Mouse (Mus musculus): ENCODE results near the gene C1ql1. TPM values are rescaled to one million over a fixed set of nuclear protein-coding genes. Genes with fewer than 3 reads are reported as not detected.

Gene C1ql1
- 1.9 and 2.5 TPM in 2 replicates for polyA plus RNA-seq (2014; fragmentation: Nextera tagmentation; extraction: Ambion mirVana)

DNA sequence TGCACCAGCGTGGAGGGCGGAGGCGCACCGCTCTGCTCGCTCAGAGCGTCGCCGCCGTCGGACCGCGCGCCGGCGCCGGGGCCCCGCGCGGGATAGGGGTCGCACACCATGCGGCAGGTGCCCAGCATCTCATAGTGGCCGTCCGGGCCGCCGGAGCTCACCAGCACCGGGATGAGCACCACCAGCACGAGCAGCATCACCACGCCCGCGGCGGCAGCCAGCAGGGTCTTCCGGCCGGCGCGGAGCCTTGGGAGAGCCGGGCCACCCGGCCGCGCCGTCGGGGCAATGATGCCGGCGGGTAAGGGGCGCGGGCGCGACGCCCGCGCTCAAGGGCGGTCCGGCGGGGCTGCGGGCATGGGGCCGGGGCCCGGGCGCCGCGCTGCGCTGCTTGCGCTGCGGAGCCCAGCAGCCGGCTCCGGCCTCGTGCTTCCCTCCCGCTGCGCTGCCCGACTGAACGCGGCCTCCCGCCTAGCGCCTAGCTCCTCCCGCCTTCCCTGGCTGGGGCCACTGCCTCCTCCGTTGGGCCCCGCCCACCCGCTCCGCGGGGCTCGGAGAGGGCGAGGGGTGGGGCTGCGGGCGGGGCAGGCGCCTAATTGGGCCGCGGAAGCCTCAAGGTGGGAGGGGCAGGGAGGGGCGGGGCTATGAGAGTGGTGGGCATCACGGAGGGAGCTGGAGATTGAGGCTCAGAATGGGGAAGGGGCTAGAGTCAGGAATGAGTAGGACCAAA is at the start of gene C1ql1:
TSS of gene C1ql1 (minus strand) at position 424 of the 727 bp plus-strand sequence.
- Histone ChIP-seq H3K9me3 (replicated peaks; ENCODE audit: control insufficient read depth, low read length) (no peaks in the 10 kb centered on the region), H3K4me3 (ENCODE audit: low read depth, low read length) (peak within 1 kb of the TSS; percentile 36), H3K9ac (ENCODE audit: low read length) (peak within 1 kb of the TSS; percentile 37; the same call in 1 of the 2 replicates), H3K36me3 (ENCODE audit: control insufficient read depth, insufficient read depth, low read length) (no peaks in the 10 kb centered on the region), H3K4me2 (ENCODE audit: low read length) (peak within 1 kb of the TSS; percentile 60), H3K27me3 (replicated peaks; ENCODE audit: control insufficient read depth, insufficient read depth, low read length) (peaks cover 41% of the 10 kb centered on the region), H3K4me1 (ENCODE audit: control insufficient read depth, insufficient read depth, low read length) (peaks cover 21% of the 10 kb centered on the region), H3K27ac (ENCODE audit: low read depth, low read length) (no peak within 1 kb of the TSS)
- WGBS: under 1% methylated on average over 72 of the region's 87 CpGs
- ATAC-seq (peak; percentile 86), DNase-seq (ENCODE audit: low spot score) (peak; percentile 91)

DNA sequence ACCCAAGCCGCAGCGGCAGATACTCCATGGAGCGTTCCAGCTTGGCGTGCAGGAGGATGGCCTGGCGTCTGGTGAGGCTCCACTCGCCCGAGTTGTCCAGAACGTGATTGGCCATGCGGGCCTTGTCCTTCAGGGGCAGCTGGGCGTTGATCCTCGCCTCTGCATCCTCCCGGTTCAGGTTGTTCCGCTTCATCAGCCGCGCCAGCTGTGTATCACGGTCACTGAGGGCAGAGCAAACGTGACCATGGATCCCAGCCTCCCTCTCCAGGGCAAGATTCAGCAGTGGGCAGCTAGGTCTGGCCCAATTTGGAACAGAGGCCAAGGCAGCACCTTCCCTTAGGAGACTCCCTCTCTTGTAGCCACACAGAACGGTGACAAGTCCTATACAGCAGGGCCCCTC is 48.5 kb upstream of the C1ql1 start:
- Histone ChIP-seq H3K4me2 (ENCODE audit: low read length) (no peak overlapping the region), H3K36me3 (ENCODE audit: control insufficient read depth, insufficient read depth, low read length) (peaks cover 60% of the 10 kb centered on the region), H3K27ac (ENCODE audit: low read depth, low read length) (no peak overlapping the region), H3K4me3 (ENCODE audit: low read depth, low read length) (no peak overlapping the region), H3K9me3 (replicated peaks; ENCODE audit: control insufficient read depth, low read length) (no peaks in the 10 kb centered on the region), H3K27me3 (replicated peaks; ENCODE audit: control insufficient read depth, insufficient read depth, low read length) (0 out of 2 replicates have a peak, but pooled peaks cover 7% of the 10 kb centered on the region), H3K9ac (ENCODE audit: low read length) (no peak overlapping the region), H3K4me1 (ENCODE audit: control insufficient read depth, insufficient read depth, low read length) (peaks cover 5% of the 10 kb centered on the region; the same call in 1 of the 2 replicates)
- ATAC-seq (no peak), DNase-seq (ENCODE audit: low spot score) (no peak)
- 87% methylated on average over 18 of the region's 18 CpGs for WGBS

DNA sequence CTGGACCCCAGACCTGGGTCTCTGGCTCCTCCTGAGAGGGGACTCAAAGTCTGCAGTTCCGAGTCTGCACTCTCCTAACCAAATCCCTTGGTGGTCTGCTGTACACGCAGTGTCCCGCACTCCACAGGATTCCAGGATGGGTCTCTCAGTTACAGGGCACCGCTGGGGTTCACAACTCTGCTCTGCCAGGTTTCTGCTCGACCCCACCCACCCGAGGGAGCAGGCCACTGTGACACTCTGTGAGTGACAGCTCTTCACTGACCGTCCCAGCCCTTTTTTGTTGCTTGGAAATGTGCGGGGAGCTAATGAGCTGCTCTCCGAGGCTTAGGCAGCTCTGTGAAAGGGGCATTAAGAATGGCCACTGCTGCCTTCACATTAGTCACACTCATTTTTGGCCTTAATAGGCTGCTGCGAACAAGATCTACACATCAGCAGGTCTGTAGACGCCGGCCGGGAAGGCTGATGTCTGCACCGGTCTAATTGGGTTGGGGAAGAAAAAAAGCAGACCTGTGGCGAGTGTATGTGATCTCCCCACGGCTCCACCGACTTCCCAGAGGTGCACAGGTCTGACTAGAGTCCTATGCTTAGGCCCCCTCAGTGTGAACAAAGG is 47.0 kb upstream of the C1ql1 start:
- Histone ChIP-seq H3K36me3 (ENCODE audit: control insufficient read depth, insufficient read depth, low read length) (peaks cover 45% of the 10 kb centered on the region), H3K9ac (ENCODE audit: low read length) (no peak overlapping the region), H3K9me3 (replicated peaks; ENCODE audit: control insufficient read depth, low read length) (no peaks in the 10 kb centered on the region), H3K27ac (ENCODE audit: low read depth, low read length) (no peak overlapping the region), H3K27me3 (replicated peaks; ENCODE audit: control insufficient read depth, insufficient read depth, low read length) (peaks cover 14% of the 10 kb centered on the region; the same call in 1 of the 2 replicates), H3K4me1 (ENCODE audit: control insufficient read depth, insufficient read depth, low read length) (peaks cover 10% of the 10 kb centered on the region; the same call in 1 of the 2 replicates), H3K4me2 (ENCODE audit: low read length) (no peak overlapping the region), H3K4me3 (ENCODE audit: low read depth, low read length) (no peak overlapping the region)
- WGBS: 11% methylated on average over 17 of the region's 17 CpGs
- DNase-seq (ENCODE audit: low spot score) (peak; percentile 48), ATAC-seq (peak; percentile 19)

DNA sequence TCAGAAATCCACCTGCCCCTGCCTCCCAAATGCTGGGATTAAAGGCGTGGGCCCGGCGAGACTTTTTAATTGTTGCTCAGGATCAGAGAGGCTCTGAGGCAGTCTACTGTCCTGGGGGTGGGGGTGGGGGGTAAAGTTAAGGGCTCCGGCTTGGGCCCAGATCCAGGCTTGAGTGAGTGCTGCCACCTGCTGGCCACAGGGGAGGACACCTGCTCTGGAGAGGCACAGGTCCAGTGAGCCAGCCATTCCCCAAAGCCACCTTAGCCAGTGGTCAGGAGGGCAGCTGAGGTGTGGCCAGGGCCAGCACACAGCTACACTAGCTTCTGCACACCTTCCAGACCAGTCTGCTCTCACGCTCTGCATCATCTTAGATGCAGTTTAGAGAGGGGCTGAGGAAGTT is 46.5 kb upstream of the C1ql1 start:
- H3K4me3 ChIP-seq (ENCODE audit: low read depth, low read length): no peak overlapping the region
- WGBS: 4% methylated on average over 5 of the region's 5 CpGs
- no peaks in the 10 kb centered on the region for H3K9me3 ChIP-seq (replicated peaks; ENCODE audit: control insufficient read depth, low read length)
- peaks cover 10% of the 10 kb centered on the region; the same call in 1 of the 2 replicates for H3K4me1 ChIP-seq (ENCODE audit: control insufficient read depth, insufficient read depth, low read length)
- H3K36me3 ChIP-seq (ENCODE audit: control insufficient read depth, insufficient read depth, low read length): peaks cover 39% of the 10 kb centered on the region
- no peak overlapping the region for H3K4me2 ChIP-seq (ENCODE audit: low read length)
- ATAC-seq: peak; percentile 54
- no peak overlapping the region for H3K9ac ChIP-seq (ENCODE audit: low read length)
- H3K27me3 ChIP-seq (replicated peaks; ENCODE audit: control insufficient read depth, insufficient read depth, low read length): peaks cover 14% of the 10 kb centered on the region; the same call in 1 of the 2 replicates
- DNase-seq (ENCODE audit: low spot score): peak; percentile 73
- 0 out of 2 replicates have a peak overlapping the region, but pooled peaks have one; percentile 11 for H3K27ac ChIP-seq (ENCODE audit: low read depth, low read length)

DNA sequence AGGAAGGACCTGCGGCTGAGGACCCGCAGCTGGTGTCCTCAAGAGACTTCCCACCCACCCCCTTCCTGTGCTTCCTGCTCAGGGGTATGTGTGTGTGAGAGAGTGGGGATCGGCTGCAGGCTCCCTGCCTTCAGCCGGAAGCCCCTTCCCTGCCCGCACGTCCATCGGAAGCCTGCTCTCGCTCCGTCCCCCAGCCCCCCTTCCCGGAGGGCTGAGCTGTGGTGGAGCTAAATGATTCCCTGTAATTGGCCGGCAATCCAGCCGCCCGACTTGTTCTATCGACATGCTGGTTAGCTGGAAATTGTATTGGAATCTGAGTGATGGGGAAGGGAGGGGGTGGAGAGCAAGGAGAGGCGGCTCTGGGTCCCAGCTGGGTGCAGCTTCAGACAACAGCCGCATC is 45.2 kb upstream of the C1ql1 start:
- H3K4me3 ChIP-seq (ENCODE audit: low read depth, low read length): no peak overlapping the region

DNA sequence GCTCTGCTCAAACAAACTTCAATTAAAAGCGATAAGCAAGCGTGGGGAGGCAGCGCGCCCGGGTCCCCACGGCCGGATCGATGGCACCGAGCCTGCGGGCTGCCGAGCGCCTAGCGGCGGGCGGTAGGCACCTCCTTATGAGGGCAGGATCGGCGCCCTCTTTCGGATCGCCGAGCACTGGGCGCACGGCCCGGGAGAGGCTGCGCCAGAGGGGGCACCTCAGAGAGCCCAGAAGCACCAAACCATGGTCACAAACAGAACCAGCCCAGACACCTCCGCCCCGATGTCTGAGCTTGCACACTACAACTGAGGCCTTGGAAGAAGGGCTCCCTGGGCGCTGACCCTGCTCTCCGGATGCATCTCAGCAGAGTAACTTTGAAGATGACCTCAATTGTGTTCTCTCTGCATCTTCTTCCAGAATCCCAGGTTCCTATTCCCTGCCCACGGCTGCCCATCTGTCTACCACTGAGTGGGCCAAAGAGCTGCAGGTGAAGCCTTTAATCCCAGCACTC is 43.7 kb upstream of the C1ql1 start:
- DNase-seq (ENCODE audit: low spot score): peak; percentile 51

More for the DNA sequence above, 45.2 kb upstream of the C1ql1 start:
- Histone ChIP-seq H3K36me3 (ENCODE audit: control insufficient read depth, insufficient read depth, low read length) (peaks cover 27% of the 10 kb centered on the region), H3K4me2 (ENCODE audit: low read length) (peak overlapping the region; percentile 30), H3K27ac (ENCODE audit: low read depth, low read length) (no peak overlapping the region), H3K9ac (ENCODE audit: low read length) (peak overlapping the region; percentile 46), H3K9me3 (replicated peaks; ENCODE audit: control insufficient read depth, low read length) (no peaks in the 10 kb centered on the region), H3K27me3 (replicated peaks; ENCODE audit: control insufficient read depth, insufficient read depth, low read length) (peaks cover 14% of the 10 kb centered on the region; the same call in 1 of the 2 replicates), H3K4me1 (ENCODE audit: control insufficient read depth, insufficient read depth, low read length) (peaks cover 12% of the 10 kb centered on the region; the same call in 1 of the 2 replicates)
- DNase-seq (ENCODE audit: low spot score) (peak; percentile 52), ATAC-seq (no peak)
- WGBS: 4% methylated on average over 16 of the region's 16 CpGs

GRCm38 (mm10) chr11:102989641-102990151 is 43.2 kb upstream of the C1ql1 start:
- Histone ChIP-seq H3K27me3 (replicated peaks; ENCODE audit: control insufficient read depth, insufficient read depth, low read length) (peaks cover 14% of the 10 kb centered on the region; the same call in 1 of the 2 replicates), H3K4me3 (ENCODE audit: low read depth, low read length) (peak overlapping the region; percentile 30), H3K4me1 (ENCODE audit: control insufficient read depth, insufficient read depth, low read length) (peaks cover 12% of the 10 kb centered on the region; the same call in 1 of the 2 replicates), H3K4me2 (ENCODE audit: low read length) (peak overlapping the region; percentile 65), H3K9me3 (replicated peaks; ENCODE audit: control insufficient read depth, low read length) (no peaks in the 10 kb centered on the region), H3K27ac (ENCODE audit: low read depth, low read length) (no peak overlapping the region), H3K36me3 (ENCODE audit: control insufficient read depth, insufficient read depth, low read length) (peaks cover 8% of the 10 kb centered on the region), H3K9ac (ENCODE audit: low read length) (peak overlapping the region; percentile 49)
- WGBS: 5% methylated on average over 28 of the region's 28 CpGs
- ATAC-seq (no peak), DNase-seq (ENCODE audit: low spot score) (no peak)

More for the DNA sequence above, 43.7 kb upstream of the C1ql1 start:
- peaks cover 14% of the 10 kb centered on the region; the same call in 1 of the 2 replicates for H3K27me3 ChIP-seq (replicated peaks; ENCODE audit: control insufficient read depth, insufficient read depth, low read length)
- H3K36me3 ChIP-seq (ENCODE audit: control insufficient read depth, insufficient read depth, low read length): peaks cover 13% of the 10 kb centered on the region
- peak overlapping the region; percentile 49 for H3K9ac ChIP-seq (ENCODE audit: low read length)
- no peak for ATAC-seq
- H3K27ac ChIP-seq (ENCODE audit: low read depth, low read length): no peak overlapping the region
- peak overlapping the region; percentile 65 for H3K4me2 ChIP-seq (ENCODE audit: low read length)
- no peaks in the 10 kb centered on the region for H3K9me3 ChIP-seq (replicated peaks; ENCODE audit: control insufficient read depth, low read length)
- 1% methylated on average over 29 of the region's 29 CpGs for WGBS
- H3K4me3 ChIP-seq (ENCODE audit: low read depth, low read length): peak overlapping the region; percentile 30
- peaks cover 12% of the 10 kb centered on the region; the same call in 1 of the 2 replicates for H3K4me1 ChIP-seq (ENCODE audit: control insufficient read depth, insufficient read depth, low read length)

GRCm38 (mm10) chr11:102985160-102985559 is 38.7 kb upstream of the C1ql1 start:
- 58% methylated on average over 6 of the region's 6 CpGs for WGBS
- Histone ChIP-seq H3K9ac (ENCODE audit: low read length) (no peak overlapping the region), H3K27ac (ENCODE audit: low read depth, low read length) (no peak overlapping the region), H3K4me2 (ENCODE audit: low read length) (no peak overlapping the region), H3K27me3 (replicated peaks; ENCODE audit: control insufficient read depth, insufficient read depth, low read length) (peaks cover 7% of the 10 kb centered on the region; the same call in 1 of the 2 replicates), H3K4me1 (ENCODE audit: control insufficient read depth, insufficient read depth, low read length) (peaks cover 8% of the 10 kb centered on the region; the same call in 1 of the 2 replicates), H3K4me3 (ENCODE audit: low read depth, low read length) (no peak overlapping the region), H3K9me3 (replicated peaks; ENCODE audit: control insufficient read depth, low read length) (no peaks in the 10 kb centered on the region), H3K36me3 (ENCODE audit: control insufficient read depth, insufficient read depth, low read length) (no peaks in the 10 kb centered on the region)
- DNase-seq (ENCODE audit: low spot score) (no peak), ATAC-seq (no peak)

Data from forebrain, embryonic 14.5 days (tissue).